Comparison of ENCODE assay signal across 9 mouse cellular contexts in genomic region chr7:120679023-120679422, GRCm38 (mm10). TPM values are rescaled to one million over a fixed set of nuclear protein-coding genes. Genes with fewer than 3 reads are reported as not detected.
DNase-seq lines count a peak whose midpoint lies in the region; ATAC-seq lines count a peak whose summit lies in the region.
"Had no signal": no experiment of that assay in that cellular context is flagged by ENCODE, and none has a peak within 500 bp of the region (broad histone marks: within the 10 kb centered on the region; RNA-seq: fewer than 3 reads in every experiment).

No protein-coding gene starts in this region.

- H3K4me3 ChIP-seq in heart, embryonic 14.5 days (ENCODE audit: control insufficient read depth in 1 of 2, insufficient read depth in 1 of 2, low read depth in 1 of 2, low read length in 2 of 2) = peak overlapping the region in 1 of 2 experiments; percentile 97; a peak in 2 of 4 replicates
- 0 out of 2 replicates have a peak overlapping the region, but pooled peaks have one; percentile 90 for H3K4me3 ChIP-seq in embryonic facial prominence, embryonic 12.5 days
- H3K4me3 ChIP-seq in limb, embryonic 10.5 days = peak overlapping the region; percentile 94
- H3K4me3 ChIP-seq in midbrain, embryonic 16.5 days (ENCODE audit: low read depth, low read length) = peak overlapping the region; percentile 82

- H3K9me3 ChIP-seq in heart, embryonic 14.5 days (ENCODE audit: control insufficient read depth, low read length) = no peaks in the 10 kb centered on the region
- H3K9me3 ChIP-seq in embryonic facial prominence, embryonic 12.5 days = no peaks in the 10 kb centered on the region
- no peaks in the 10 kb centered on the region for H3K9me3 ChIP-seq in limb, embryonic 10.5 days (replicated peaks)
- no peaks in the 10 kb centered on the region for H3K9me3 ChIP-seq in midbrain, embryonic 16.5 days (replicated peaks; ENCODE audit: control insufficient read depth, low read length, poor library complexity, severe bottlenecking)

- DNase-seq in heart, postnatal 14 days = no peak
- no peak for DNase-seq in limb, embryonic 10.5 days (ENCODE audit: low spot score)
- no peak for DNase-seq in B cell, adult 2 months
- no peak for DNase-seq in cerebellum, postnatal 36 days
- DNase-seq in left cerebral cortex, adult 9 months (ENCODE audit: low spot score in 2 of 2) = no peak

- H3K27ac ChIP-seq in heart, embryonic 14.5 days (replicated peaks in 1 of 2; ENCODE audit: control insufficient read depth in 1 of 2, insufficient read depth in 1 of 2, low read depth in 2 of 2, low read length in 2 of 2) = no peak overlapping the region
- no peak overlapping the region for H3K27ac ChIP-seq in embryonic facial prominence, embryonic 12.5 days
- no peak overlapping the region for H3K27ac ChIP-seq in limb, embryonic 10.5 days
- no peak overlapping the region for H3K27ac ChIP-seq in midbrain, embryonic 16.5 days (ENCODE audit: low read length)

- intact Hi-C loops in heart, postnatal 14 days (cut with DNase I) = loop anchor here (10.0 kb wide), 1 partner anchor 236 kb away; the partner anchor contains the start of gene Polr3e

- peaks cover 7 to 52% of the 10 kb centered on the region in 2 experiments; a peak in 3 of 4 replicates for H3K4me1 ChIP-seq in heart, embryonic 14.5 days (ENCODE audit: control insufficient read depth in 2 of 2, insufficient read depth in 2 of 2, low read length in 2 of 2)
- H3K4me1 ChIP-seq in embryonic facial prominence, embryonic 12.5 days = peaks cover 20% of the 10 kb centered on the region
- H3K4me1 ChIP-seq in limb, embryonic 10.5 days = peaks cover 26% of the 10 kb centered on the region
- H3K4me1 ChIP-seq in midbrain, embryonic 16.5 days (ENCODE audit: control insufficient read depth, insufficient read depth, low read length) = peaks cover 36% of the 10 kb centered on the region

- no peaks in the 10 kb centered on the region for H3K36me3 ChIP-seq in heart, embryonic 14.5 days (ENCODE audit: control insufficient read depth, insufficient read depth, low read length)
- H3K36me3 ChIP-seq in embryonic facial prominence, embryonic 12.5 days = no peaks in the 10 kb centered on the region
- H3K36me3 ChIP-seq in limb, embryonic 10.5 days = 0 out of 2 replicates have a peak, but pooled peaks cover 2% of the 10 kb centered on the region
- no peaks in the 10 kb centered on the region for H3K36me3 ChIP-seq in midbrain, embryonic 16.5 days (ENCODE audit: control insufficient read depth, insufficient read depth, low read length)

- H3K27me3 ChIP-seq in heart, embryonic 14.5 days (ENCODE audit: control insufficient read depth, insufficient read depth, low read length) = no peaks in the 10 kb centered on the region
- H3K27me3 ChIP-seq in embryonic facial prominence, embryonic 12.5 days = no peaks in the 10 kb centered on the region
- no peaks in the 10 kb centered on the region for H3K27me3 ChIP-seq in limb, embryonic 10.5 days (ENCODE audit: low read depth, poor library complexity, severe bottlenecking)
- no peaks in the 10 kb centered on the region for H3K27me3 ChIP-seq in midbrain, embryonic 16.5 days (ENCODE audit: control insufficient read depth, insufficient read depth, low read depth, low read length)
- H3K27me3 ChIP-seq: Patski had no signal

- WGBS in heart, embryonic 14.5 days = 46% methylated on average over 8 of the region's 8 CpGs
- 62% methylated on average over 8 of the region's 8 CpGs for whole genome bisulfite sequencing in embryonic facial prominence, embryonic 12.5 days
- 75% methylated on average over 8 of the region's 8 CpGs for WGBS in limb, embryonic 10.5 days
- 61% methylated on average over 8 of the region's 8 CpGs for WGBS in midbrain, embryonic 16.5 days

- H3K9ac ChIP-seq in heart, embryonic 14.5 days (ENCODE audit: low read length) = peak overlapping the region; percentile 95
- H3K9ac ChIP-seq in embryonic facial prominence, embryonic 12.5 days = 0 out of 2 replicates have a peak overlapping the region, but pooled peaks have one; percentile 7
- H3K9ac ChIP-seq in midbrain, embryonic 16.5 days (ENCODE audit: low read depth, low read length) = peak overlapping the region; percentile 5

- no peak for ATAC-seq in heart, embryonic 14.5 days (ENCODE audit: insufficient number of reproducible peaks, insufficient read depth, low FRiP score, low read depth)
- no peak for ATAC-seq in embryonic facial prominence, embryonic 12.5 days (ENCODE audit: insufficient number of reproducible peaks, insufficient read depth, low FRiP score, low TSS enrichment)
- ATAC-seq in midbrain, embryonic 16.5 days = no peak
- ATAC-seq: Patski had no signal

- peak overlapping the region; percentile 89 for H3K4me2 ChIP-seq in heart, embryonic 14.5 days (ENCODE audit: low read length)
- peak overlapping the region; percentile 81 for H3K4me2 ChIP-seq in embryonic facial prominence, embryonic 12.5 days (replicated peaks)
- peak overlapping the region; percentile 72 for H3K4me2 ChIP-seq in midbrain, embryonic 16.5 days (ENCODE audit: low read length)

RNA-seq across cellular contexts. Expression of gene Mosmo, which starts 1.6 kb away (rescaled TPM):
- polyA plus RNA-seq in heart, embryonic 14.5 days (2014; fragmentation: Nextera tagmentation; extraction: Ambion mirVana) = 14.5 and 14.9 TPM in 2 replicates
- 10 to 100 TPM; 27.8 to 29.2 TPM for total RNA-seq in heart, postnatal 14 days (2021)
- polyA plus RNA-seq in embryonic facial prominence, embryonic 12.5 days (2016; fragmentation: Nextera tagmentation; extraction: Ambion mirVana) = 15.4 and 16.0 TPM in 2 replicates
- 13.5 and 13.9 TPM in 2 replicates for polyA plus RNA-seq in limb, embryonic 10.5 days (2016; fragmentation: Nextera tagmentation; extraction: Ambion mirVana)
- 11.3 and 11.7 TPM in 2 replicates for polyA plus RNA-seq in midbrain, embryonic 16.5 days (2015; fragmentation: Nextera tagmentation; extraction: Ambion mirVana)

RNA-seq across cellular contexts. Expression of gene Pdzd9, which starts 8.9 kb away (rescaled TPM):
- polyA plus RNA-seq in heart, embryonic 14.5 days (2014; fragmentation: Nextera tagmentation; extraction: Ambion mirVana) = 0.28 and 0.41 TPM in 2 replicates
- total RNA-seq in heart, postnatal 14 days (2021) = not detected
- polyA plus RNA-seq in embryonic facial prominence, embryonic 12.5 days (2016; fragmentation: Nextera tagmentation; extraction: Ambion mirVana) = 0.56 and 0.60 TPM in 2 replicates
- polyA plus RNA-seq in limb, embryonic 10.5 days (2016; fragmentation: Nextera tagmentation; extraction: Ambion mirVana) = 0.36 and 0.46 TPM in 2 replicates
- polyA plus RNA-seq in midbrain, embryonic 16.5 days (2015; fragmentation: Nextera tagmentation; extraction: Ambion mirVana) = 0.48 and 0.55 TPM in 2 replicates

RNA-seq across cellular contexts. Expression of gene Uqcrc2, which starts 44.0 kb away (rescaled TPM):
- polyA plus RNA-seq in heart, embryonic 14.5 days (2014; fragmentation: Nextera tagmentation; extraction: Ambion mirVana) = 531 and 532 TPM in 2 replicates
- 1,000 to 10,000 TPM; 1,074 to 1,083 TPM for total RNA-seq in heart, postnatal 14 days (2021)
- polyA plus RNA-seq in embryonic facial prominence, embryonic 12.5 days (2016; fragmentation: Nextera tagmentation; extraction: Ambion mirVana) = 166 and 177 TPM in 2 replicates
- polyA plus RNA-seq in limb, embryonic 10.5 days (2016; fragmentation: Nextera tagmentation; extraction: Ambion mirVana) = 187 and 190 TPM in 2 replicates
- 222 and 235 TPM in 2 replicates for polyA plus RNA-seq in midbrain, embryonic 16.5 days (2015; fragmentation: Nextera tagmentation; extraction: Ambion mirVana)

Comparison
In these comparisons a context has a peak if more than half of its experiments do, and no peak if none do; other contexts are left out.
1. H3K9ac ChIP-seq: peak in every context shown above with its lines; median percentile 95 in heart, embryonic 14.5 days; 7 in embryonic facial prominence, embryonic 12.5 days; 5 in midbrain, embryonic 16.5 days.